Mouse (Mus musculus) ovary, postnatal 36 days (tissue): ENCODE data around the gene Gse1.

Experiments
- DNase-seq: peaks from one replicate; pipeline ENCODE4 v3.0.0; 2022; ENCODE audit warnings: low spot score, mixed read lengths

Gse1 gene

GRCm38 (mm10) chr8:120227891-120228591, at the start of gene Gse1:
Gse1 (plus strand) TSS chr8:120228456.
- peak; percentile 84 for DNase-seq

- DNase-seq = peak; percentile 87
Measured at GRCm38 (mm10) chr8:120179027-120179431, 49.2 kb upstream of the Gse1 start.

- DNase-seq = no peak
Measured at GRCm38 (mm10) chr8:120180445-120180970, 47.7 kb upstream of the Gse1 start.

GRCm38 (mm10) chr8:120181274-120181673, 47.0 kb upstream of the Gse1 start:
- DNase-seq = no peak

- DNase-seq = no peak
Measured at GRCm38 (mm10) chr8:120181861-120182414, 46.3 kb upstream of the Gse1 start.

- no peak for DNase-seq
Measured at GRCm38 (mm10) chr8:120184366-120184765, 43.9 kb upstream of the Gse1 start.

GRCm38 (mm10) chr8:120184850-120185792, 43.1 kb upstream of the Gse1 start:
- DNase-seq = no peak

GRCm38 (mm10) chr8:120186454-120186853, 41.8 kb upstream of the Gse1 start:
- peak; percentile 29 for DNase-seq

GRCm38 (mm10) chr8:120188510-120188909, 39.7 kb upstream of the Gse1 start:
- DNase-seq = peak; percentile 48

- no peak for DNase-seq
Measured at GRCm38 (mm10) chr8:120189440-120189839, 38.8 kb upstream of the Gse1 start.

GRCm38 (mm10) chr8:120190107-120190809, 38.0 kb upstream of the Gse1 start:
- no peak for DNase-seq

- peak; percentile 95 for DNase-seq
Measured at GRCm38 (mm10) chr8:120190810-120191413, 37.3 kb upstream of the Gse1 start.

- DNase-seq = no peak
Measured at GRCm38 (mm10) chr8:120191633-120192032, 36.6 kb upstream of the Gse1 start.

GRCm38 (mm10) chr8:120192118-120192517, 36.1 kb upstream of the Gse1 start:
- DNase-seq = no peak

- DNase-seq = no peak
Measured at GRCm38 (mm10) chr8:120201351-120201750, 26.9 kb upstream of the Gse1 start.

- DNase-seq = no peak
Measured at GRCm38 (mm10) chr8:120202546-120202945, 25.7 kb upstream of the Gse1 start.

- DNase-seq = peak; percentile 69
Measured at GRCm38 (mm10) chr8:120204736-120205360, 23.4 kb upstream of the Gse1 start.

- no peak for DNase-seq
Measured at GRCm38 (mm10) chr8:120205916-120206315, 22.3 kb upstream of the Gse1 start.

GRCm38 (mm10) chr8:120207364-120207763, 20.9 kb upstream of the Gse1 start:
- no peak for DNase-seq

- no peak for DNase-seq
Measured at GRCm38 (mm10) chr8:120208113-120208512, 20.1 kb upstream of the Gse1 start.

GRCm38 (mm10) chr8:120211345-120211744, 16.9 kb upstream of the Gse1 start:
- DNase-seq = no peak
